Mouse (Mus musculus) liver, embryonic 13.5 days (tissue): ENCODE results near the gene Dhdh. TPM values are rescaled to one million over a fixed set of nuclear protein-coding genes. Genes with fewer than 3 reads are reported as not detected.

Source experiments
- ATAC-seq: fragments of 200-750 bp; cut with Nextera tagmentation; 2 replicates; pipeline ENCODE4 v1.8.0; 2017; ENCODE audit warnings: low read depth, mild to moderate bottlenecking, moderate number of reproducible peaks, moderate library complexity
- DNase-seq: peaks from one replicate; pipeline ENCODE4 v3.0.0; 2022
- H3K27ac ChIP-seq: fragments of 300-500 bp; sonication (generic); 2 replicates; pipeline ENCODE4 v1.5.1; 2015; ENCODE audit warnings: moderate library complexity, mild to moderate bottlenecking, inconsistent platforms
- H3K27me3 ChIP-seq: fragments of 300-500 bp; sonication (generic); 2 replicates; pipeline ENCODE4 v1.6.1; 2015; ENCODE audit warnings: mild to moderate bottlenecking, inconsistent platforms
- H3K36me3 ChIP-seq: fragments of 300-500 bp; sonication (generic); 2 replicates; pipeline ENCODE4 v1.6.1; 2015; ENCODE audit warnings: mild to moderate bottlenecking, inconsistent platforms
- H3K4me1 ChIP-seq: fragments of 300-500 bp; sonication (generic); replicated peaks from 2 replicates; pipeline ENCODE4 v1.6.1; 2015; ENCODE audit warnings: inconsistent platforms
- H3K4me2 ChIP-seq: fragments of 300-500 bp; sonication (generic); 2 replicates; pipeline ENCODE4 v1.6.1; 2015; ENCODE audit warnings: inconsistent platforms, mild to moderate bottlenecking, moderate library complexity
- H3K4me3 ChIP-seq: fragments of 300-500 bp; sonication (generic); replicated peaks from 2 replicates; pipeline ENCODE4 v1.5.1; 2015; ENCODE audit warnings: mild to moderate bottlenecking, inconsistent platforms
- H3K9ac ChIP-seq: fragments of 300-500 bp; sonication (generic); 2 replicates; pipeline ENCODE4 v1.6.1; 2015; ENCODE audit warnings: mild to moderate bottlenecking, inconsistent platforms
- H3K9me3 ChIP-seq: fragments of 300-500 bp; sonication (generic); replicated peaks from 2 replicates; pipeline ENCODE4 v1.6.1; 2016; ENCODE audit warnings: inconsistent platforms
- WGBS: fragments of 180-500 bp; shearing (Covaris S2); methylation state at CpG from one replicate; pipeline ENCODE4 v1.1.7; 2015; ENCODE audit not compliant: insufficient replicate concordance; 5-methylcytosine and 5-hydroxymethylcytosine counted together
- polyA plus RNA-seq: library from polyadenylated mRNA; unstranded; fragments of >200 nt; fragmentation: Nextera tagmentation; extraction: Ambion mirVana; gene quantifications from 2 replicates; pipeline ENCODE4 v1.2.1, GENCODE M21; 2015

The Dhdh gene
- polyA plus RNA-seq, 1 experiment from 2014 or later = 2.2 TPM

GRCm38 (mm10) chr7:45446589-45446988, 42.0 kb downstream of the Dhdh start:
- H3K4me1 ChIP-seq = peaks cover 21% of the 10 kb centered on the region

DNA sequence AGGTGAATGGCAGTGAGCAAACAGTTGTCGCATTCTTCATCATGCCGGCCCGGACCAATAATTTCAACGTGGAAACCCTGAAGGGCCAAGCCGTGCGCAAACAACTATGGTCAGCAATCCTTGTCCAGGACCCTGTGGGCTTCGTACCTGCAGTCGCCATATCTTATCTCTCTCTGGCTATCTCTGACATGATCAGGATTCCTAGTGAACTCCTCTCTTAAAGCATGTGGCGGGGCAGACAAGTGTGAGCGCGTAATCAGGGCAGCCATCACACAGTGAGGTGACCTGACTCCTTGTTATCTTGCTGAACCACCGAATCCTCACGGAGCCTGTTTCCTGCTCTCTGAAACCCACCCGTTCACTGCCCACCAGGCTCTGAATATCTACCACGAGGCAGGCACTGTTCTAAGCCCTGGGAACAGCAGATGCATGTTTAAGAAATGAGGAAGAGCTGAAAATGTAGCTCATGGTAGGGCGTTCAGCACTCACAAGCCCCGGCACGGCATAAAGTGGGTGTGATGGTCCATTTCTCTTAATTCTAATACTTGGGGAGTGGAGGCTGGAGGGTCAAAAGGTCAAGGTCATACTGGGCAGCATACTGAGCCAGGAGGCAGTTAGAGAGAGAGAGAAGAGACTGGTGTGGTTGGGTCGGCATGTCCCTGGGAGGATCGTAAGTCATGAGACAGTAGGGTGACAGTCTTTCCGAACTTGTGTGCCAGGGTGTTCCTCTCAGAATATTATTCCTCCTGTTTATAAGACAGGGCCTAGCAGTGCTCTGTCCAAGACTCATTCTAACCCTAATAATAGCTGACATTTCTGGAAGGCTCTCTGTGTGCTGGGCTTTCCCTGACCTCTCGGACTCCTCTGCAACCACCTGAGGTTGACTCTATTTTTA, 44.8 kb downstream of the Dhdh start:
- H3K9me3 ChIP-seq = no peaks in the 10 kb centered on the region
- H3K9ac ChIP-seq = no peak overlapping the region
- no peaks in the 10 kb centered on the region for H3K27me3 ChIP-seq
- ATAC-seq (no peak), DNase-seq (no peak)
- H3K4me3 ChIP-seq = no peak overlapping the region
- H3K4me1 ChIP-seq = peaks cover 13% of the 10 kb centered on the region
- no peak overlapping the region for H3K27ac ChIP-seq
- 47% methylated on average over 22 of the region's 22 CpGs for WGBS
- H3K36me3 ChIP-seq = 0 out of 2 replicates have a peak, but pooled peaks cover 10% of the 10 kb centered on the region
- H3K4me2 ChIP-seq = no peak overlapping the region

More at GRCm38 (mm10) chr7:45446589-45446988, 42.0 kb downstream of the Dhdh start:
- Histone ChIP-seq H3K4me2 (no peak overlapping the region), H3K9me3 (no peaks in the 10 kb centered on the region), H3K27ac (no peak overlapping the region), H3K36me3 (0 out of 2 replicates have a peak, but pooled peaks cover 7% of the 10 kb centered on the region), H3K27me3 (no peaks in the 10 kb centered on the region), H3K9ac (no peak overlapping the region), H3K4me3 (no peak overlapping the region)
- ATAC-seq (no peak), DNase-seq (no peak)

DNA sequence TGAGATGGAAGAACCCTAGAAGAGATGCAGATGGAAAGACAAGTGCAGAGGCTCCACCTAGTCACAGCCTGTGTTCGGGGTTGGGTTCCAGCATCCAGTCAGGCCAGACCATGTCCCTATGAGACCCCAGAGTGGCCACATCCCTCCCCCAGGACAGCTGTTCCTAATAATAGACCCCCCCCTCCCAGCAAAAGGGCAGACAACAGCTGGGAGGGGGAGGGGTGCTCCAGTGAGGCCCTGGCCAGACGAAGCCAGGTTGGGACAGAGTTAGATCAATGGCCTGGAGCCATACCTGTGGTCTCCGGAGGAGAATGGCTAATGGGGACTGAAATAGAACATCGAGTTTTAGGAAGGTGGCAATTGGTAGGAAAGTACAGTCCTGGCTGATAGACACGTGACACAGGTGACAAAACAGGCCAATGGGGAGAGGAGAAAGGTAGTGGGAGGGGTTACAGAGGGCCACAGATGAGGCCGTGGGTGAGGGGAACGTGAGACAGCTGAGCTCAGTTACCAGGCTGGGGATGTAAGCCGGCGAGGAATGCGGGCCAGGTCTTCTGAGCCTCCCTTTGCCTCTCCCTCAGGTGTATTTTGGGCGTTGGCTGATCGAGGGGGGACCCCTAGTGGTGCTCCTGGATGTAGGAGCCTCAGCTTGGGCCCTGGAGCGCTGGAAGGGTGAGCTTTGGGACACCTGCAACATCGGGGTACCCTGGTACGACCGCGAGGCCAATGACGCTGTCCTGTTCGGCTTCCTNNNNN, 50.9 kb downstream of the Dhdh start, which contains the start of gene Ruvbl2:
TSS of gene Ruvbl2 (minus strand) at position 576 of the 756 bp plus-strand sequence.
- Histone ChIP-seq H3K27me3 (no peaks in the 10 kb centered on the region), H3K36me3 (0 out of 2 replicates have a peak, but pooled peaks cover 3% of the 10 kb centered on the region), H3K4me1 (peaks cover 38% of the 10 kb centered on the region), H3K4me2 (0 out of 2 replicates have a peak within 1 kb of the TSS, but pooled peaks have one; percentile 6), H3K27ac (no peak within 1 kb of the TSS), H3K9me3 (no peaks in the 10 kb centered on the region), H3K4me3 (no peak within 1 kb of the TSS), H3K9ac (no peak within 1 kb of the TSS)
- ATAC-seq (no peak), DNase-seq (no peak)
- 43% methylated on average over 19 of the region's 19 CpGs for WGBS

- H3K9ac ChIP-seq = no peak overlapping the region
- H3K36me3 ChIP-seq = peaks cover 5% of the 10 kb centered on the region; the same call in 1 of the 2 replicates
- peaks cover 44% of the 10 kb centered on the region for H3K4me1 ChIP-seq
- H3K4me2 ChIP-seq = no peak overlapping the region
- H3K27me3 ChIP-seq = no peaks in the 10 kb centered on the region
- H3K9me3 ChIP-seq = no peaks in the 10 kb centered on the region
- H3K27ac ChIP-seq = no peak overlapping the region
- no peak overlapping the region for H3K4me3 ChIP-seq
- DNase-seq = no peak
- WGBS = 36% methylated on average over 6 of the region's 6 CpGs
- no peak for ATAC-seq
Observed at GRCm38 (mm10) chr7:45437046-45437445, 51.6 kb downstream of the Dhdh start.

GRCm38 (mm10) chr7:45436444-45436843, 52.2 kb downstream of the Dhdh start:
- Histone ChIP-seq H3K4me3 (no peak overlapping the region), H3K9me3 (no peaks in the 10 kb centered on the region), H3K36me3 (peaks cover 11% of the 10 kb centered on the region), H3K4me2 (no peak overlapping the region), H3K9ac (no peak overlapping the region; the same call in 1 of the 2 replicates), H3K27me3 (no peaks in the 10 kb centered on the region), H3K4me1 (peaks cover 44% of the 10 kb centered on the region), H3K27ac (no peak overlapping the region)
- 77% methylated on average over 5 of the region's 5 CpGs for WGBS
- no peak for DNase-seq
- ATAC-seq = no peak

- peak overlapping the region; percentile 6; the same call in 1 of the 2 replicates for H3K27ac ChIP-seq
- ATAC-seq (no peak), DNase-seq (no peak)
- peaks cover 23% of the 10 kb centered on the region for H3K36me3 ChIP-seq
- peak overlapping the region; percentile 95 for H3K4me2 ChIP-seq
- H3K9ac ChIP-seq = peak overlapping the region; percentile 78
- peak overlapping the region; percentile 62 for H3K4me3 ChIP-seq
- H3K4me1 ChIP-seq = peaks cover 52% of the 10 kb centered on the region
- H3K27me3 ChIP-seq = no peaks in the 10 kb centered on the region
- WGBS = 7% methylated on average over 16 of the region's 16 CpGs
- no peaks in the 10 kb centered on the region for H3K9me3 ChIP-seq
Observed at GRCm38 (mm10) chr7:45435038-45435437, 53.6 kb downstream of the Dhdh start.

DNA sequence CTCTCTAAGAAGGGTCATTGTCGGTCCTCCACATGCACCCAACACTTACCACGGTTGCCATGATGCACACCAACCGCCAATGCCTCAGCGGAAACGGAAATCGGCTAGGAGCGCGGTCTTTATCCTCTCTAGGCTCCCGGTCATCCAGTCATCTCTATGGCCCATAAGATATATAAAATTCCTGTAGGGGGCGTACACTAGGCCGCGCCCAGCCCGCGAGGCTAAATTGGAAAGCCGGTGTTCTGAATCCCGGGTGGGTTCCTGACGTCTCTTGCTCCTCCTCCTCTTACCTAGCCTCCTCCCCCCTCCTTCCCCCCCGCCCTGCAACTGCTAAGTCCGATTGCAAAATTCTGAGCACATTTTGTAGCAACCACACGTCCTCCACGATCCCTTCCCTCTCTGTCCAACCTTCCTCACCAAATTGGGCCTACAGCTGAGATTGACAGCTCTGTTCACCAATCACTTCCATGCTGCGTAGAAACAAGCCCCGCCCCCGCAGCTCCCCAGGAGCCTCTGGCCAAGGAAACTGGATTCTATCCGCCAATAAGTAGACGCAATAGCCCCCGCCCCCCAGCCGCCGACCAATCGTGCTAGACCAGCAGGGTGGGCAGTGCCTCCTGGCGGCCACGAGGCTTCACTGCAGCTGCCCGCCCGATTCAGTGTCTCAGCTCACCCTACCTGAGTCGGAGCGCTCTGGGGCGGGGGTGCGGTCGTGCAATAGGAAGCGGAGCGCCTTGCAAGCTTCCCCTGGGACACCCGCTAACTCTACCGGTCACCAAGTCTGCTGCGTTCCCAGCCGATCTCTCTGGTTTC, 54.2 kb downstream of the Dhdh start, which contains the start of gene Gys1:
TSS of gene Gys1 (plus strand) at position 642 of the 813 bp plus-strand sequence.
- Histone ChIP-seq H3K9ac (peak within 1 kb of the TSS; percentile 86), H3K4me1 (peaks cover 52% of the 10 kb centered on the region), H3K4me3 (peak within 1 kb of the TSS; percentile 74), H3K9me3 (no peaks in the 10 kb centered on the region), H3K4me2 (peak within 1 kb of the TSS; percentile 95), H3K27me3 (no peaks in the 10 kb centered on the region), H3K27ac (peak within 1 kb of the TSS; percentile 86), H3K36me3 (peaks cover 29% of the 10 kb centered on the region)
- DNase-seq (peak; percentile 100), ATAC-seq (peak; percentile 96)
- WGBS = under 1% methylated on average over 45 of the region's 45 CpGs

DNA sequence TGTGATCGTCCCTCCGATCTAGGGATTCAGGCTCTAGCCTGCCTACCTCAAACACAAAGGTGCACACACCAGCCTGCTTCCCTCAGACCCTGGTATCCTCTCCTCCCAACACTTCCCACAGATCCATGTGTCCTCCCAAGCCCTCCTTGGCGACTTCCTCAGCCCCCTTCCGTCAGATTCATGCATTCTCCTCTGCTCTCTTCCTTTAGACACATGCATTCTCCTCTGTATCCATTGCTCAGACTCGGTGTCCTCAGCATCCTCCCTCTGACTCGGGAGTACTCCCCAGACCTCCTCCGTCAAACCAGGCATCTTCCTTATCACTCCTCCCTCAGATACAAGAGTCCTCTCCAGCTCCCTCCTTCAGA, 54.8 kb downstream of the Dhdh start:
- Histone ChIP-seq H3K4me1 (peaks cover 52% of the 10 kb centered on the region), H3K36me3 (peaks cover 35% of the 10 kb centered on the region), H3K27me3 (no peaks in the 10 kb centered on the region), H3K27ac (peak overlapping the region; percentile 86), H3K9me3 (no peaks in the 10 kb centered on the region), H3K4me3 (peak overlapping the region; percentile 74), H3K4me2 (peak overlapping the region; percentile 95), H3K9ac (peak overlapping the region; percentile 86)
- 1% methylated on average over 7 of the region's 7 CpGs for WGBS
- ATAC-seq (no peak), DNase-seq (no peak)

DNA sequence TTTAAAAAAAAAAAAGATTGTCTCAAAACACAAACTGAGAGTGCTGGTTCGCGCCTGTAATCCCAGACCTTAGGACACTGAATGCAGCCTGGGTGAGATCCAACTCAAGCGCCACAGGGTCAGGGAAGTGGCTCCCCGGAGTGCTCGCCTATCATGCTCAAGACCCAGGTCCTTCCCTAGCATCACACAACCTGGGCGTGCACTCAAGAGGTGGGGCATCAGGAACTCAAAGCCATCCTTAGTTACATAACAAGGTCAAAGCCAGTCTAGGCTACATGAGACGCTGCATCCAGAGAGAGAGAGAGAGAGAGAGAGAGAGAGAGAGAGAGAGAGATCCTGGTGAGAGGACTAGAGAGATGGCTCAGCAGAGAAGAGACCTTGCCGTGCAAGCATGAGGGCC, 62.0 kb downstream of the Dhdh start:
- H3K4me1 ChIP-seq = peaks cover 9% of the 10 kb centered on the region
- no peaks in the 10 kb centered on the region for H3K27me3 ChIP-seq
- ATAC-seq (no peak), DNase-seq (no peak)
- no peaks in the 10 kb centered on the region for H3K9me3 ChIP-seq
- peaks cover 93% of the 10 kb centered on the region for H3K36me3 ChIP-seq
- H3K9ac ChIP-seq = no peak overlapping the region
- 83% methylated on average over 8 of the region's 8 CpGs for WGBS
- H3K4me2 ChIP-seq = no peak overlapping the region
- no peak overlapping the region for H3K27ac ChIP-seq
- H3K4me3 ChIP-seq = no peak overlapping the region

GRCm38 (mm10) chr7:45421194-45421593, 67.4 kb downstream of the Dhdh start:
- Histone ChIP-seq H3K36me3 (peaks cover 57% of the 10 kb centered on the region), H3K9me3 (no peaks in the 10 kb centered on the region), H3K4me1 (no peaks in the 10 kb centered on the region; the same call in 1 of the 2 replicates), H3K4me3 (no peak overlapping the region), H3K4me2 (no peak overlapping the region), H3K27ac (no peak overlapping the region), H3K9ac (no peak overlapping the region), H3K27me3 (peaks cover 51% of the 10 kb centered on the region)
- 91% methylated on average over 14 of the region's 14 CpGs for WGBS
- ATAC-seq (no peak), DNase-seq (no peak)
